Mouse (Mus musculus) midbrain, postnatal 0 days (tissue): ENCODE results near the gene Fbxo8. TPM values are rescaled to one million over a fixed set of nuclear protein-coding genes. Genes with fewer than 3 reads are reported as not detected.

Source experiments
- ATAC-seq: fragments of 200-750 bp; cut with Nextera tagmentation; 2 replicates; pipeline ENCODE4 v1.8.0; 2017; ENCODE audit warnings: moderate number of reproducible peaks, mild to moderate bottlenecking, moderate TSS enrichment, moderate library complexity; ENCODE audit not compliant: low FRiP score
- DNase-seq: peaks from one replicate; pipeline ENCODE4 v3.0.0-alpha.2; 2015; ENCODE audit warnings: low spot score
- H3K27ac ChIP-seq: fragments of 300-500 bp; sonication (generic); 2 replicates; pipeline ENCODE4 v1.5.1; 2014; ENCODE audit warnings: low read depth, mild to moderate bottlenecking, low read length, mixed read lengths
- H3K27me3 ChIP-seq: fragments of 300-500 bp; sonication (generic); 2 replicates; pipeline ENCODE4 v1.6.1; 2014; ENCODE audit warnings: low read length, control low read depth, mixed read lengths; ENCODE audit not compliant: insufficient read depth
- H3K36me3 ChIP-seq: fragments of 300-500 bp; sonication (generic); 2 replicates; pipeline ENCODE4 v1.6.1; 2014; ENCODE audit warnings: low read length, control low read depth, mixed read lengths; ENCODE audit not compliant: insufficient read depth
- H3K4me1 ChIP-seq: fragments of 300-500 bp; sonication (generic); 2 replicates; pipeline ENCODE4 v1.6.1; 2014; ENCODE audit warnings: mild to moderate bottlenecking, control low read depth, antibody characterized with exemption, low read length, mixed read lengths; ENCODE audit not compliant: insufficient read depth
- H3K4me2 ChIP-seq: fragments of 300-500 bp; sonication (generic); 2 replicates; pipeline ENCODE4 v1.6.1; 2014; ENCODE audit warnings: low read depth, mild to moderate bottlenecking, low read length, mixed read lengths; ENCODE audit not compliant: poor library complexity, severe bottlenecking
- H3K4me3 ChIP-seq: fragments of 300-500 bp; sonication (generic); 2 replicates; pipeline ENCODE4 v1.5.1; 2014; ENCODE audit warnings: low read depth, mild to moderate bottlenecking, low read length, moderate library complexity
- H3K9ac ChIP-seq: fragments of 300-500 bp; sonication (generic); replicated peaks from 2 replicates; pipeline ENCODE4 v1.6.1; 2014; ENCODE audit warnings: mild to moderate bottlenecking, low read length, moderate library complexity, mixed read lengths; ENCODE audit not compliant: poor library complexity, severe bottlenecking
- H3K9me3 ChIP-seq: fragments of 300-500 bp; sonication (generic); 2 replicates; pipeline ENCODE4 v1.6.1; 2016; ENCODE audit warnings: low read length, control low read depth
- CTCF ChIP-seq: IDR thresholded peaks from 2 replicates; pipeline ENCODE4 v1.5.1; 2016; ENCODE audit warnings: antibody characterized with exemption, mild to moderate bottlenecking
- WGBS: fragments of 180-500 bp; shearing (Covaris S2); extraction: QIAGEN DNeasy Blood & Tissue Kit; methylation state at CpG from one replicate; pipeline ENCODE4 v1.1.7; 2014; 5-methylcytosine and 5-hydroxymethylcytosine counted together
- microRNA-seq: library from miRNA; unstranded; fragments of <30 nt; microRNA quantifications from one replicate; pipeline ENCODE4, GENCODE M21; 2016; ENCODE audit warnings: borderline number of aligned reads
- polyA plus RNA-seq: library from polyadenylated mRNA; unstranded; fragments of >200 nt; fragmentation: Nextera tagmentation; extraction: Ambion mirVana; gene quantifications from 2 replicates; pipeline ENCODE4 v1.2.1, GENCODE M21; 2015
- total RNA-seq: library from RNA; depleted of rRNA; stranded (reverse); fragments of >200 nt; gene quantifications from 2 replicates; pipeline ENCODE4 v1.2.3, GENCODE M21; 2014; rRNA removed

Fbxo8 gene
- total and polyA plus RNA-seq, 2 experiments from 2014 or later: 18.2 to 36.2 TPM

DNA sequence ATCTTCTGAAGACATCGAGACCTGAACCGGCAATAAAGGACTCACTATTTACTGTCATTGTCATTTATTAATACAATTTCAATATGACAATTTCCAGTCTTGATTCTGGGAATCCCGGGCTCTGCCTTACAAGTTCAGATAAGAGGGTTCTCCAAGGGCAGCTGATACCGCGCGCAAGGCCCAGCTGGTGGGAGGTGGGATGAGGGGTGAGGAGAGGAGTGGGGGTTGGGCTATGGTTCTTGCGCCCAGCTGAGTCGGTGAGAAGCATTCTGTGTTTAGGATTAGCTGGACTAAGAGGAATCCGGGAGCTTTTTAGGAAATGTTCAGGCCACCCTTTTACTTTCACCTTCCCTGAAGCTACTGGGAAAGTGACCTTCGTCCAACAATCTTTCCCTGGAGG, 69.8 kb downstream of the Fbxo8 start:
- Histone ChIP-seq H3K27ac (no peak overlapping the region), H3K4me3 (no peak overlapping the region), H3K36me3 (no peaks in the 10 kb centered on the region), H3K9ac (no peak overlapping the region), H3K9me3 (no peaks in the 10 kb centered on the region), H3K4me2 (no peak overlapping the region), H3K4me1 (no peaks in the 10 kb centered on the region), H3K27me3 (peaks cover 32% of the 10 kb centered on the region)
- no peak for DNase-seq
- TF ChIP-seq CTCF: no peak
- WGBS: 12% methylated on average over 10 of the region's 10 CpGs
- ATAC-seq: no peak

DNA sequence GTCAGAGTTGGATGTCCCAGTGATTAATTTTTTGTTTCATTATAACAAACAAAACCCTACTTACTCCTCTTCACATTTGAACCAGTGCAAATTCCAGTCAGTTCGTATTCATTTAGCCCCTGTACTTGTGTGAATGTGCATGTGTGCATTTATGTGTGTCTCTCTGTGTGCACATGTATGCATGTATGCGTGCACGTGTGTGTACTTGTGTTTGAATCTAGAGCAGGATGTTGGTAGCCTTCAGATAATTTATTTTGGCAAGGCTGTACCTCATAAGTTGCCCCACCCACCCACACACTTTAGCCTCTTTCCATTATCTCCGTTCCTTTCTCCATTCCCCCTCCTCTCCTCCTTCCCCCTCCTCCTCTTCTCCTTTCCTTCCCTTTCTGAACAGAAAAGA, 70.2 kb downstream of the Fbxo8 start:
- Histone ChIP-seq H3K9ac (no peak overlapping the region), H3K27ac (no peak overlapping the region), H3K4me3 (no peak overlapping the region), H3K36me3 (no peaks in the 10 kb centered on the region), H3K4me1 (no peaks in the 10 kb centered on the region), H3K27me3 (peaks cover 32% of the 10 kb centered on the region), H3K9me3 (no peaks in the 10 kb centered on the region), H3K4me2 (no peak overlapping the region)
- 32% methylated on average over 4 of the region's 4 CpGs for WGBS
- ATAC-seq: no peak
- no peak for DNase-seq
- TF ChIP-seq CTCF: no peak

DNA sequence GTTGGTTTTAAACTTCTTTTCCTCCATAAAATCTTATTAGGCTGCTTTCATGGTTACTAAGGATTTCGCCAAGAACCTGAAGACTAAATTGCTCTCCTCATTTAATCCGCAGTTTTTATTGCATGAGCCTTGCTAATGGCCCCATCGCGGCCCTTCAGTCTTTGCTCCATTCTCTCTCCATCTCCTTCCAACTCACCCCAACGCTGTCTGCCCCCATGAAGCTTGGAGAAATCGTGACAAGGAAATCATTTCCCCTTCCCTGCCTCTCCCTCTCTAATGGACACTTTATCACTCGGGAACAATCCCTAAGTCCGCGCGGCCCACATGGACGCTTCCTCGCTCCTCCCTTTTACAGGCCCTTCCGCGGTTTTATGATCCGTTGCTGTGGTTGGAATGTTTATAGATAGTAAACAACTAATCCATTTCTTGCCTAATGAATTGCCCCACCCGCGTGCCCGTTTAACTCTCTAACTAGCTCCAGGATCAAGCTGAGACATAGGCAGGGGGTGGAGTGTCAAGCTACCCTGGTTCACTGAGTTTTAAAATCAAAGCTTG, 71.7 kb downstream of the Fbxo8 start:
- Histone ChIP-seq H3K4me1 (no peaks in the 10 kb centered on the region), H3K9me3 (no peaks in the 10 kb centered on the region), H3K9ac (no peak overlapping the region), H3K36me3 (no peaks in the 10 kb centered on the region), H3K27me3 (peaks cover 32% of the 10 kb centered on the region), H3K27ac (no peak overlapping the region), H3K4me3 (no peak overlapping the region), H3K4me2 (peak overlapping the region; percentile 22; the same call in 1 of the 2 replicates)
- TF ChIP-seq CTCF: no peak
- ATAC-seq (no peak), DNase-seq (no peak)
- 4% methylated on average over 18 of the region's 18 CpGs for WGBS

DNA sequence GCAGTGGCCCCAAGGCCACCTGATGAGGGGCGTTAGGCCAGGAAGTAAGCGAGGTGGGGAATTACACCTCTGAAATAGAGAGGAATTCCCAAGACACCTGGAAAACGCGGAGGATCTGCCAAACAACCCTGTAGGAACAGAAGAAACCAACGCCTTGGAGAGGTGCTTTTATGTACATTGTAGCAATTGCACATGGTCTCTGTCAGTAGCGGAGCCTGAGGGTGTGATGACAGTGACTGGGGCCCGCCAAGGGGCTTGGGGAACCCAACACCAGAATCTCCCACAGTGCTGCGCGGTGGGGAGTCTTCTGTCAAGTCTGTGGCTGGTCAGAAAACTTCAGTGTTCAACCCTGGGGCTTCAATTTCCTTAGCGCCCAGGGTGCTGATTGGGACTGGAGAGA, 72.5 kb downstream of the Fbxo8 start:
- Histone ChIP-seq H3K9ac (no peak overlapping the region), H3K4me3 (no peak overlapping the region), H3K36me3 (no peaks in the 10 kb centered on the region), H3K27ac (no peak overlapping the region), H3K4me2 (no peak overlapping the region), H3K9me3 (no peaks in the 10 kb centered on the region), H3K4me1 (no peaks in the 10 kb centered on the region), H3K27me3 (peaks cover 32% of the 10 kb centered on the region)
- ATAC-seq (no peak), DNase-seq (no peak)
- TF ChIP-seq CTCF: no peak
- 15% methylated on average over 10 of the region's 10 CpGs for WGBS

DNA sequence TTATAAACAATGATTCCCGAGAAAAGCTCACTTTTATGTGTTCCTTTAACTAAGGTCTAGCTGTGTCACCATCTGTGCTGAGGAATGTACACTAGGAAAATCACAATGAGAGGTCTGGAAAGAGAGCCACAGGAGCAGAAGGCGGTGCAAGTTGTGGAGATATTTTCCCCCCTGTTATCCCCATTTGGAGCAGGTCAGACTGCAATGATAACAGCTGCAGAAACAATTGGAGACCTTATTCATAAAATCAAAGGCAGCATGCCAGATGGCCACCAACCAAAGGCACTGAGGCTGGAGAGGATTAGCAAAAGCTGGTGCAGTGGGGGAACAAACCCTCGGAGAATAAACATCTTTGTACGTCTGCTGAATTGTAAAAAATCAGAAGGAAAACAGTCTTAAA, 78.3 kb downstream of the Fbxo8 start:
- DNase-seq (peak; percentile 76), ATAC-seq (no peak)
- no peak for TF ChIP-seq CTCF
- Histone ChIP-seq H3K4me1 (no peaks in the 10 kb centered on the region), H3K9me3 (no peaks in the 10 kb centered on the region), H3K27me3 (no peaks in the 10 kb centered on the region), H3K27ac (no peak overlapping the region), H3K4me2 (no peak overlapping the region), H3K36me3 (no peaks in the 10 kb centered on the region), H3K4me3 (no peak overlapping the region), H3K9ac (no peak overlapping the region)
- 9% methylated on average over 4 of the region's 4 CpGs for WGBS

DNA sequence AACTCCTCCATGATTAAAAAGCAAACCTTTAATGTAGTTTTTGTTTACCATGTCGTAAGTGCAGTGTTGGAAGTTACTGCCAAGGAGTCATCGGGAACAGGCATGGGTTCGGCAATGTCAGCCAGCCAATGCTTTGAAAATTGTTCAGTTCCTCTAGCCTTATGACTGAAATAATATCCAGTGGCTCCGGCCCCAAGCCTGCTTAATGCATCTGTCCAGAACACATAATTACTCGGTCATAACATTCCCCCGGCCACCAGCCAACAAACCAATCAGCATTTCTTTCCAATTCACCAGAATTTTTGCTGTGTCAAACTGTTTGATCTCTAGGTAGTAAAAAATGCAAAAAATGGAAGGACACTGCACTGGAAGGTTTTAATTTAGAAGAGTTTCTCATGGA, 88.4 kb downstream of the Fbxo8 start:
- H3K4me3 ChIP-seq: no peak overlapping the region
- TF ChIP-seq CTCF: no peak
- H3K4me1 ChIP-seq: no peaks in the 10 kb centered on the region
- DNase-seq: no peak
- 83% methylated on average over 6 of the region's 6 CpGs for WGBS
- H3K36me3 ChIP-seq: no peaks in the 10 kb centered on the region
- no peaks in the 10 kb centered on the region for H3K27me3 ChIP-seq
- ATAC-seq: no peak
- no peak overlapping the region for H3K9ac ChIP-seq
- H3K27ac ChIP-seq: no peak overlapping the region
- no peak overlapping the region for H3K4me2 ChIP-seq
- no peaks in the 10 kb centered on the region for H3K9me3 ChIP-seq

Small RNA genes within 50 kb of the gene (microRNA-seq; reads per million reads assigned to microRNA genes)
- not detected for gene Gm25992

Other genes with a start within 250 kb of the Fbxo8 start
- 29.3 and 29.7 TPM in 2 replicates for gene Cep44, start within 50 bp of the Fbxo8 start, total RNA-seq
- gene Cep44, start within 50 bp of the Fbxo8 start, polyA plus RNA-seq: 19.0 and 21.1 TPM in 2 replicates